Mouse (Mus musculus) ES-Bruce4 (cell line): Measurements from ENCODE around the gene Ubr3.
A peak's percentile ranks its signal among the peaks of the same experiment; 100 is the strongest.

Experiments used
- CTCF ChIP-seq: IDR thresholded peaks from one replicate; pipeline ENCODE4 v1.8.1; 2011; ENCODE audit warnings: low read depth, low read length
- EP300 ChIP-seq: IDR thresholded peaks from 2 replicates; pipeline ENCODE4 v1.6.1; 2011; ENCODE audit warnings: low read depth, low read length; ENCODE audit not compliant: insufficient read depth
- POLR2A ChIP-seq: IDR thresholded peaks from one replicate; pipeline ENCODE4 v1.8.1; 2011; ENCODE audit warnings: low read length; ENCODE audit not compliant: insufficient read depth

DNA sequence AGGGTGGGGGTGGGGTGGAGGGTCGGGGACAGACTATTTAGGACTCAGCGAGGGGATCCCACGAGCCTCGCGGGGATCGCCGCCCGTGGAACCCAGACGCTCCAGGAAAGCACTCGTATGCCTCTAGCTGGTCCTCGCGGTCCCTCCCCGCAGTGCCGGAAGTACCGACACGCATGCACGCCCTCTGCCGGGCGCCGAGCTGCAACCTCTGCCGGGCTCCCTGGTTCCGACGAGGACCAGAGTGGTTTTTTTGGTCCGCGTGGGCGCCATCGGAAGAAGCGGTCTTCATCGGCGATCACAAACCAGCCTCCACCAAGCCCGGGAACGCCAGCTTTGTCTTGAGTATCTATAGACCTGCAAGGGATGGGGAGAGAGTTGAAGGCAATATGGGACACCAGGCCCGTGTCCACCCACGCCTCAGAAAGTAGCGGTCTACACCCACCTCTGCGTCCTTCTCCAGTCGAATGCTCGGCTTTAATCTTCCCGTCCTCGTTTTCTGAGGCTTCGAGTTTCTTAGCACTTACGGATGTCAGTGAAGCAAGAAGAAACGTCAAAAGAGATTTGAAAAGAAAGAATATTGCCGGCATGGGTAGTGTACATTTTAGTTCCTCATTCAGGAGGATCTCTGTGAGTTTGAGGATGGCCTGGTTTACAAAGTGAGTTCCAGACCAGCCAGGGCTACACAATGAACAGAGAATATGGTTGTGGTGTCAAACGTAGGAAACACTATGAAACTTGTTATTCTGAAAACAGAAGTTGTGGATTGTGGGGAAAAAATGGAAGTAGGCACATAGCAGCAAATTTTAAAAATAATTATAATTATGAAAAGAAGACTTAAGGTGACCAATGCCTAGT is 11.4 kb upstream of the Ubr3 start, which contains the start of gene Mettl5:
- peak; percentile 20 for TF ChIP-seq CTCF
- TF ChIP-seq POLR2A: peak; percentile 76
- 0 out of 2 replicates have a peak, but pooled peaks have one; percentile 45 for TF ChIP-seq EP300
